7 mouse cellular contexts compared by ENCODE assay signal in the genomic region with DNA sequence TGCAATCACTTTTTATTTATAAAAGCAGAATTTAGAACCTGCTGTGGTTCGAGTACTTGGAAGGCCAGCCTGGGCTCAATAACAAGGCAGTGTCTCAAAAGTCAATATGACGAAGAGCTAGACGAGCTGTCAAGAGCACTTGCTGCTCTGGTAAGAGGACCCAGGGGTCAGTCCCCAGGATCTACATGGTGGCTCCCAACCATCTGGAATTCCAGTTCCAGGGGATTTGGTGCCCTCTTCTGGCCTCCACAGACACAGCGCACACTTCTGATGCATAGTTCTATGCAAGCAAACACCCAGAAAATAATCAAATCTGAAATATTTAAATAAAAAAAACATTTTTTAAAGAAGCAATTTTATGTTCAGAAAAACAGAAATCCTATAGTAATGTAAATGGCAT. TPM values are rescaled to one million over a fixed set of nuclear protein-coding genes. Genes with fewer than 3 reads are reported as not detected.
DNase-seq lines count a peak whose midpoint lies in the region; ATAC-seq lines count a peak whose summit lies in the region.

No protein-coding gene starts in this region.

- peaks cover 6% of the 10 kb centered on the region; the same call in 1 of the 2 replicates for H3K4me1 ChIP-seq in kidney, embryonic 14.5 days (ENCODE audit: control insufficient read depth, insufficient read depth, low read length)

- no peaks in the 10 kb centered on the region; the same call in 1 of the 2 replicates for H3K9me3 ChIP-seq in kidney, embryonic 14.5 days (ENCODE audit: control insufficient read depth, low read length)

- no peak for ATAC-seq in kidney, embryonic 14.5 days (ENCODE audit: low FRiP score, low TSS enrichment)

- no peak overlapping the region for H3K4me2 ChIP-seq in kidney, embryonic 14.5 days (replicated peaks; ENCODE audit: low read depth, low read length)

- peaks cover 34% of the 10 kb centered on the region for H3K36me3 ChIP-seq in kidney, embryonic 14.5 days (ENCODE audit: control insufficient read depth, insufficient read depth, low read length)

- no peak overlapping the region for H3K9ac ChIP-seq in kidney, embryonic 14.5 days (ENCODE audit: low read depth, low read length)

- H3K27me3 ChIP-seq in kidney, embryonic 14.5 days (ENCODE audit: control insufficient read depth, insufficient read depth, low read length), result no peaks in the 10 kb centered on the region

- DNase-seq in kidney, postnatal 4 days, result peak; percentile 42 to 55
- DNase-seq in ES-CJ7 (ENCODE audit: low read depth, low spot score) (peak; percentile 28), adipocyte (ENCODE audit: low spot score) (peak; percentile 49)
- peak; percentile 20 for DNase-seq in lung, postnatal 14 days
- DNase-seq in spleen, postnatal 36 days (ENCODE audit: low spot score in 2 of 2), result no peak
- DNase-seq in ovary, postnatal 36 days (ENCODE audit: low spot score), result no peak

- WGBS in kidney, embryonic 14.5 days, result 94% methylated on average over 4 of the region's 4 CpGs

- H3K27ac ChIP-seq in kidney, embryonic 14.5 days (ENCODE audit: low read depth, low read length), result no peak overlapping the region

- no peak overlapping the region for H3K4me3 ChIP-seq in kidney, embryonic 14.5 days (ENCODE audit: low read length)

RNA-seq across cellular contexts. Expression of gene Thada, which starts 45.0 kb away (rescaled TPM):
- polyA plus RNA-seq in kidney, embryonic 14.5 days (2014; fragmentation: Nextera tagmentation; extraction: Ambion mirVana), result 8.5 and 15.8 TPM in 2 replicates

Comparison
In these comparisons a context has a peak if more than half of its experiments do, and no peak if none do; other contexts are left out.
1. DNase-seq: peak in kidney, postnatal 4 days (2 of 2), ES-CJ7 (single experiment), adipocyte (single experiment) and lung, postnatal 14 days (single experiment); none in spleen, postnatal 36 days (0 of 2) and ovary, postnatal 36 days (single experiment).